In genomic region chr5:140579771-140580170, GRCm38 (mm10) we compare ENCODE assay signal across 12 mouse cellular contexts. TPM values are rescaled to one million over a fixed set of nuclear protein-coding genes. Genes with fewer than 3 reads are reported as not detected.
A peak's percentile ranks its signal among the peaks of the same experiment; 100 is the strongest.
DNase-seq lines count a peak whose midpoint lies in the region; ATAC-seq and TF ChIP-seq lines count a peak whose summit lies in the region.
"Had no signal": no experiment of that assay in that cellular context is flagged by ENCODE, and none has a peak within 500 bp of the region (broad histone marks: within the 10 kb centered on the region; RNA-seq: fewer than 3 reads in every experiment).

No protein-coding gene starts in this region.

- no peak overlapping the region for H3K4me3 ChIP-seq in ES-Bruce4 (ENCODE audit: low read depth, low read length)
- peak overlapping the region; percentile 25; the same call in 1 of the 2 replicates for H3K4me3 ChIP-seq in embryonic facial prominence, embryonic 10.5 days
- H3K4me3 ChIP-seq in hindbrain, embryonic 13.5 days, result no peak overlapping the region
- no peak overlapping the region for H3K4me3 ChIP-seq in midbrain, embryonic 16.5 days (ENCODE audit: low read depth, low read length)
- no peak overlapping the region for H3K4me3 ChIP-seq in cerebellum, adult 2 months (replicated peaks; ENCODE audit: insufficient read depth, low read depth, low read length)

- peaks cover 21% of the 10 kb centered on the region for H3K4me1 ChIP-seq in ES-Bruce4 (ENCODE audit: control insufficient read depth, insufficient read depth, low read length)
- H3K4me1 ChIP-seq in embryonic facial prominence, embryonic 10.5 days, result peaks cover 75% of the 10 kb centered on the region
- peaks cover 50% of the 10 kb centered on the region for H3K4me1 ChIP-seq in hindbrain, embryonic 13.5 days (replicated peaks)
- H3K4me1 ChIP-seq in midbrain, embryonic 16.5 days (ENCODE audit: control insufficient read depth, insufficient read depth, low read length), result peaks cover 16% of the 10 kb centered on the region
- no peaks in the 10 kb centered on the region for H3K4me1 ChIP-seq in cerebellum, adult 2 months (ENCODE audit: control insufficient read depth, insufficient read depth, low read length)

- peak; percentile 83 for DNase-seq in embryonic facial prominence, embryonic 10.5 days (ENCODE audit: low spot score)
- no peak for DNase-seq in gastrocnemius, postnatal 25 days
- no peak for DNase-seq in urinary bladder, adult 2 months (ENCODE audit: low spot score)
- no peak for DNase-seq in liver
- DNase-seq in cerebellum, adult 2 months, result no peak
- DNase-seq: heart, adult 18-20 months; lung, embryonic 14.5 days had no signal

- no peaks in the 10 kb centered on the region for H3K36me3 ChIP-seq in ES-Bruce4 (ENCODE audit: control insufficient read depth, insufficient read depth, low read length, poor library complexity, severe bottlenecking)
- no peaks in the 10 kb centered on the region for H3K36me3 ChIP-seq in embryonic facial prominence, embryonic 10.5 days (replicated peaks)
- no peaks in the 10 kb centered on the region for H3K36me3 ChIP-seq in hindbrain, embryonic 13.5 days
- no peaks in the 10 kb centered on the region for H3K36me3 ChIP-seq in midbrain, embryonic 16.5 days (ENCODE audit: control insufficient read depth, insufficient read depth, low read length)

- no peak overlapping the region for H3K9ac ChIP-seq in ES-Bruce4 (ENCODE audit: low read depth, poor library complexity, severe bottlenecking)
- H3K9ac ChIP-seq in hindbrain, embryonic 13.5 days, result 0 out of 2 replicates have a peak overlapping the region, but pooled peaks have one; percentile 21
- no peak overlapping the region for H3K9ac ChIP-seq in midbrain, embryonic 16.5 days (ENCODE audit: low read depth, low read length)
- H3K9ac ChIP-seq: lung, embryonic 14.5 days had no signal

- H3K4me2 ChIP-seq in hindbrain, embryonic 13.5 days, result no peak overlapping the region
- H3K4me2 ChIP-seq in midbrain, embryonic 16.5 days (ENCODE audit: low read length), result no peak overlapping the region
- H3K4me2 ChIP-seq: lung, embryonic 14.5 days had no signal

- no peak for TF ChIP-seq POLR2A in ES-Bruce4 (IDR thresholded peaks at IDR 0.05; ENCODE audit: insufficient read depth, low read length)
- TF ChIP-seq POLR2A in cerebellum, adult 2 months (IDR thresholded peaks at IDR 0.05; ENCODE audit: borderline replicate concordance, insufficient read depth, low read length), result no peak

- ATAC-seq in hindbrain, embryonic 13.5 days (ENCODE audit: low FRiP score), result peak; percentile 64
- peak; percentile 50 for ATAC-seq in midbrain, embryonic 16.5 days

- WGBS in embryonic facial prominence, embryonic 10.5 days, result 7% methylated on average over 6 of the region's 6 CpGs
- 9% methylated on average over 6 of the region's 6 CpGs for WGBS in hindbrain, embryonic 13.5 days
- WGBS in midbrain, embryonic 16.5 days, result 8% methylated on average over 6 of the region's 6 CpGs
- WGBS in cerebellum, adult 2 months, result 15% methylated on average over 6 of the region's 6 CpGs

- 0 out of 2 replicates have a peak, but pooled peaks have one; percentile 47 for TF ChIP-seq EP300 in ES-Bruce4 (IDR thresholded peaks at IDR 0.05; ENCODE audit: insufficient read depth, low read depth, low read length)

- no peaks in the 10 kb centered on the region for H3K9me3 ChIP-seq in ES-Bruce4 (replicated peaks; ENCODE audit: control insufficient read depth, insufficient read depth, low read length, poor library complexity, severe bottlenecking)
- H3K9me3 ChIP-seq in embryonic facial prominence, embryonic 10.5 days, result no peaks in the 10 kb centered on the region
- no peaks in the 10 kb centered on the region for H3K9me3 ChIP-seq in hindbrain, embryonic 13.5 days
- H3K9me3 ChIP-seq in midbrain, embryonic 16.5 days (replicated peaks; ENCODE audit: control insufficient read depth, low read length, poor library complexity, severe bottlenecking), result no peaks in the 10 kb centered on the region

- TF ChIP-seq CTCF in ES-Bruce4 (IDR thresholded peaks at IDR 0.05; ENCODE audit: low read depth, low read length), result no peak
- no peak for TF ChIP-seq CTCF in cerebellum, adult 2 months (IDR thresholded peaks at IDR 0.05; ENCODE audit: borderline replicate concordance, insufficient read depth, low read depth, low read length)

- no peaks in the 10 kb centered on the region for H3K27me3 ChIP-seq in ES-Bruce4 (ENCODE audit: control insufficient read depth, insufficient read depth, low read length, poor library complexity, severe bottlenecking)
- peaks cover 10% of the 10 kb centered on the region; the same call in 1 of the 2 replicates for H3K27me3 ChIP-seq in embryonic facial prominence, embryonic 10.5 days (replicated peaks; ENCODE audit: low read depth, poor library complexity, severe bottlenecking)
- no peaks in the 10 kb centered on the region; the same call in 1 of the 2 replicates for H3K27me3 ChIP-seq in hindbrain, embryonic 13.5 days
- H3K27me3 ChIP-seq in midbrain, embryonic 16.5 days (ENCODE audit: control insufficient read depth, insufficient read depth, low read depth, low read length), result no peaks in the 10 kb centered on the region
- no peaks in the 10 kb centered on the region for H3K27me3 ChIP-seq in cerebellum, adult 2 months (ENCODE audit: control insufficient read depth, insufficient read depth, low read length)

- no peak overlapping the region for H3K27ac ChIP-seq in ES-Bruce4 (ENCODE audit: insufficient read depth, low read length)
- peak overlapping the region; percentile 84 for H3K27ac ChIP-seq in embryonic facial prominence, embryonic 10.5 days (replicated peaks)
- peak overlapping the region; percentile 6; the same call in 1 of the 2 replicates for H3K27ac ChIP-seq in hindbrain, embryonic 13.5 days
- H3K27ac ChIP-seq in midbrain, embryonic 16.5 days (ENCODE audit: low read length), result no peak overlapping the region
- no peak overlapping the region for H3K27ac ChIP-seq in cerebellum, adult 2 months (ENCODE audit: insufficient read depth, low read length)

RNA-seq across cellular contexts. Expression of gene Grifin, which starts 14.9 kb away (rescaled TPM):
- polyA plus RNA-seq in ES-Bruce4 (2011; ENCODE audit: insufficient read depth, insufficient read length, low read depth, missing spikeins), result not detected in 2 replicates
- polyA plus RNA-seq in embryonic facial prominence, embryonic 10.5 days (2016; fragmentation: Nextera tagmentation; extraction: Ambion mirVana), result not detected in 2 replicates
- not detected in 2 replicates for polyA plus RNA-seq in hindbrain, embryonic 13.5 days (2015; fragmentation: Nextera tagmentation; extraction: Ambion mirVana)
- 0.43 TPM in 1 of 2 replicates, not detected in the other for polyA plus RNA-seq in midbrain, embryonic 16.5 days (2015; fragmentation: Nextera tagmentation; extraction: Ambion mirVana)
- total RNA-seq in gastrocnemius, postnatal 25 days (2021), result not detected
- not detected in 2 replicates for polyA plus RNA-seq in urinary bladder, adult 2 months (2012; rRNA removed)
- polyA plus RNA-seq in cerebellum, adult 2 months (2012; rRNA removed), result 0.82 and 1.4 TPM in 2 replicates
- total RNA-seq: adrenal gland, postnatal 4 days; heart, adult 18-20 months; neutrophil, adult 5-6 weeks had no signal
- polyA plus RNA-seq: lung, embryonic 14.5 days had no signal

RNA-seq across cellular contexts. Expression of gene Lfng, which starts 27.3 kb away (rescaled TPM):
- 4.1 and 4.4 TPM in 2 replicates for polyA plus RNA-seq in ES-Bruce4 (2011; ENCODE audit: insufficient read depth, insufficient read length, low read depth, missing spikeins)
- polyA plus RNA-seq in embryonic facial prominence, embryonic 10.5 days (2016; fragmentation: Nextera tagmentation; extraction: Ambion mirVana), result 11.7 and 14.9 TPM in 2 replicates
- 22.9 and 27.1 TPM in 2 replicates for polyA plus RNA-seq in hindbrain, embryonic 13.5 days (2015; fragmentation: Nextera tagmentation; extraction: Ambion mirVana)
- polyA plus RNA-seq in midbrain, embryonic 16.5 days (2015; fragmentation: Nextera tagmentation; extraction: Ambion mirVana), result 18.4 and 23.1 TPM in 2 replicates
- 1 to 10 TPM; 2.7 to 5.5 TPM for total RNA-seq in gastrocnemius, postnatal 25 days (2021)
- 20.6 and 23.6 TPM in 2 replicates for polyA plus RNA-seq in urinary bladder, adult 2 months (2012; rRNA removed)
- polyA plus RNA-seq in cerebellum, adult 2 months (2012; rRNA removed), result 48.7 and 53.4 TPM in 2 replicates

Comparison
In these comparisons a context has a peak if more than half of its experiments do, and no peak if none do; other contexts are left out.
1. H3K27ac ChIP-seq: peak in embryonic facial prominence, embryonic 10.5 days (single experiment) and hindbrain, embryonic 13.5 days (single experiment); none in ES-Bruce4 (single experiment), midbrain, embryonic 16.5 days (single experiment) and cerebellum, adult 2 months (single experiment).